Mouse (Mus musculus) CH12.LX (cell line): ENCODE results near the gene Creb5. TPM values are rescaled to one million over a fixed set of nuclear protein-coding genes. Genes with fewer than 3 reads are reported as not detected.

ENCODE experiments used
- DNase-seq: peaks from one replicate; pipeline ENCODE4 v3.0.0-alpha.2; 2013; ENCODE audit errors: extremely low read depth
- H3K27ac ChIP-seq: 2 replicates; pipeline ENCODE4 v1.5.1; 2012; ENCODE audit warnings: low read depth, mild to moderate bottlenecking, control low read depth, moderate library complexity; ENCODE audit not compliant: insufficient read depth
- H3K27me3 ChIP-seq: replicated peaks from 2 replicates; pipeline ENCODE3; 2012; ENCODE audit warnings: inconsistent platforms
- H3K36me3 ChIP-seq, 2 experiments: replicated peaks in 1 of 2; 2 replicates each; pipeline versions ENCODE3 to v1.6.1; 2012; ENCODE audit warnings: inconsistent platforms in 1 of 2, low read length in 1 of 2, mild to moderate bottlenecking in 1 of 2, mixed read lengths in 1 of 2, moderate library complexity in 1 of 2; ENCODE audit not compliant: control insufficient read depth in 1 of 2, insufficient read depth in 1 of 2
- H3K4me1 ChIP-seq, 2 experiments: 2 replicates each; pipeline ENCODE4 v1.6.1; 2012; ENCODE audit warnings: inconsistent platforms in 1 of 2, moderate library complexity in 1 of 2; ENCODE audit not compliant: insufficient read depth in 2 of 2, control insufficient read depth in 1 of 2
- H3K4me2 ChIP-seq: 2 replicates; pipeline ENCODE4 v1.6.1; 2012; ENCODE audit warnings: low read depth, mild to moderate bottlenecking, control low read depth; ENCODE audit not compliant: poor library complexity, insufficient read depth, severe bottlenecking
- H3K4me3 ChIP-seq, 3 experiments: fragments of 150-350 bp in 1 of 3; sonication (generic) in 1 of 3; replicated peaks in 1 of 3; 2 replicates each; pipeline versions ENCODE3 to v1.5.1; 2011 to 2012; ENCODE audit warnings: low read depth in 2 of 3, low read length in 2 of 3, mild to moderate bottlenecking in 2 of 3, moderate library complexity in 2 of 3, control low read depth in 1 of 3, improper control_type of control experiment in 1 of 3, inconsistent platforms in 1 of 3, mixed read lengths in 1 of 3; ENCODE audit not compliant: poor library complexity in 1 of 3
- H3K79me2 ChIP-seq: replicated peaks from 2 replicates; pipeline ENCODE4 v1.6.1; 2012; ENCODE audit warnings: mild to moderate bottlenecking, moderate library complexity; ENCODE audit not compliant: control insufficient read depth, poor library complexity, insufficient read depth, severe bottlenecking; ENCODE audit errors: extremely low read depth
- H3K9ac ChIP-seq: 2 replicates; pipeline ENCODE4 v1.6.1; 2012; ENCODE audit warnings: low read depth, mild to moderate bottlenecking, control low read depth, moderate library complexity; ENCODE audit not compliant: insufficient read depth
- H3K9me3 ChIP-seq: replicated peaks from 2 replicates; pipeline ENCODE3; 2012; ENCODE audit warnings: low read length, inconsistent platforms, mixed read lengths
- BHLHE40 ChIP-seq: IDR thresholded peaks from 2 replicates; pipeline ENCODE4 v1.6.1; 2011; ENCODE audit warnings: mild to moderate bottlenecking, low read depth, low read length, improper control_type of control experiment
- CHD2 ChIP-seq: IDR thresholded peaks from 2 replicates; pipeline ENCODE4 v1.6.1; 2011; ENCODE audit warnings: low read length, improper control_type of control experiment
- CTCF ChIP-seq, 2 experiments: IDR thresholded peaks in 1 of 2; conservative IDR thresholded peaks in 1 of 2; 2 replicates each; pipeline ENCODE4 v1.5.1; 2011 to 2012; ENCODE audit warnings: low read depth in 2 of 2, low read length in 2 of 2, improper control_type of control experiment in 1 of 2, inconsistent platforms in 1 of 2, mild to moderate bottlenecking in 1 of 2, moderate library complexity in 1 of 2
- ELF1 ChIP-seq: IDR thresholded peaks from 2 replicates; pipeline ENCODE4 v1.6.1; 2014; ENCODE audit warnings: low read depth, mild to moderate bottlenecking, inconsistent platforms, low read length, improper control_type of control experiment
- EP300 ChIP-seq: IDR thresholded peaks from 2 replicates; pipeline ENCODE4 v1.6.1; 2011; ENCODE audit warnings: low read length, improper control_type of control experiment
- ETS1 ChIP-seq: conservative IDR thresholded peaks from 2 replicates; pipeline ENCODE4 v1.6.1; 2012; ENCODE audit warnings: low read depth, mild to moderate bottlenecking, inconsistent platforms, low read length, improper control_type of control experiment, moderate library complexity
- GABPA ChIP-seq: IDR thresholded peaks from 2 replicates; pipeline ENCODE4 v1.6.1; 2012; ENCODE audit warnings: low read depth, low read length, improper control_type of control experiment, inconsistent platforms; ENCODE audit not compliant: insufficient replicate concordance
- HCFC1 ChIP-seq: IDR thresholded peaks from 2 replicates; pipeline ENCODE4 v1.6.1; 2012; ENCODE audit warnings: low read depth, mild to moderate bottlenecking, inconsistent platforms, low read length, improper control_type of control experiment
- JUN ChIP-seq: IDR thresholded peaks from 2 replicates; pipeline ENCODE4 v1.6.1; 2011; ENCODE audit warnings: low read depth, mild to moderate bottlenecking, low read length, improper control_type of control experiment, moderate library complexity; ENCODE audit not compliant: insufficient read depth
- JUND ChIP-seq: conservative IDR thresholded peaks from 2 replicates; pipeline ENCODE4 v1.6.1; 2011; ENCODE audit warnings: low read depth, low read length, improper control_type of control experiment
- KAT2A ChIP-seq: IDR thresholded peaks from 2 replicates; pipeline ENCODE4 v1.6.1; 2012; ENCODE audit warnings: low read length, improper control_type of control experiment, inconsistent platforms; ENCODE audit not compliant: insufficient replicate concordance
- MAFK ChIP-seq: IDR thresholded peaks from 2 replicates; pipeline ENCODE4 v1.6.1; 2011; ENCODE audit warnings: low read length, improper control_type of control experiment; ENCODE audit not compliant: insufficient replicate concordance
- MAX ChIP-seq: IDR thresholded peaks from 2 replicates; pipeline ENCODE4 v1.6.1; 2011; ENCODE audit warnings: low read length, improper control_type of control experiment
- MXI1 ChIP-seq: IDR thresholded peaks from 2 replicates; pipeline ENCODE4 v1.6.1; 2011; ENCODE audit warnings: mild to moderate bottlenecking, low read depth, low read length, improper control_type of control experiment
- NELFE ChIP-seq: IDR thresholded peaks from 2 replicates; pipeline ENCODE4 v1.6.1; 2011; ENCODE audit warnings: low read depth, low read length, improper control_type of control experiment
- NRF1 ChIP-seq: IDR thresholded peaks from 2 replicates; pipeline ENCODE4 v1.6.1; 2014; ENCODE audit warnings: low read depth, mild to moderate bottlenecking, inconsistent platforms, low read length, improper control_type of control experiment, moderate library complexity
- PAX5 ChIP-seq: IDR thresholded peaks from 2 replicates; pipeline ENCODE4 v1.6.1; 2012; ENCODE audit warnings: low read length, inconsistent platforms, mixed read lengths
- POLR2A ChIP-seq: IDR thresholded peaks from 2 replicates; pipeline ENCODE4 v1.6.1; 2011; ENCODE audit warnings: low read depth, mild to moderate bottlenecking, improper control_type of control experiment, low read length
- POLR2AphosphoS2 ChIP-seq: IDR thresholded peaks from 2 replicates; pipeline ENCODE4 v1.6.1; 2011; ENCODE audit warnings: low read depth, low read length, improper control_type of control experiment
- RAD21 ChIP-seq: IDR thresholded peaks from 2 replicates; pipeline ENCODE4 v1.6.1; 2011; ENCODE audit warnings: low read depth, mild to moderate bottlenecking, low read length, improper control_type of control experiment, moderate library complexity
- SIN3A ChIP-seq: IDR thresholded peaks from 2 replicates; pipeline ENCODE4 v1.6.1; 2012; ENCODE audit warnings: low read length, improper control_type of control experiment, inconsistent platforms
- UBTF ChIP-seq: IDR thresholded peaks from 2 replicates; pipeline ENCODE4 v1.6.1; 2012; ENCODE audit warnings: low read depth, mild to moderate bottlenecking, inconsistent platforms, low read length, improper control_type of control experiment, moderate library complexity
- USF2 ChIP-seq: conservative IDR thresholded peaks from 2 replicates; pipeline ENCODE4 v1.6.1; 2011; ENCODE audit warnings: low read depth, low read length, improper control_type of control experiment
- ZC3H11A ChIP-seq: IDR thresholded peaks from 2 replicates; pipeline ENCODE4 v1.6.1; 2012; ENCODE audit warnings: low read depth, mild to moderate bottlenecking, inconsistent platforms, low read length, improper control_type of control experiment
- ZKSCAN1 ChIP-seq: IDR thresholded peaks from 2 replicates; pipeline ENCODE4 v1.6.1; 2012; ENCODE audit warnings: low read depth, inconsistent platforms, low read length, improper control_type of control experiment, borderline replicate concordance
- ZMIZ1 ChIP-seq: IDR thresholded peaks from 2 replicates; pipeline ENCODE4 v1.6.1; 2012; ENCODE audit warnings: low read depth, mild to moderate bottlenecking, inconsistent platforms, low read length, improper control_type of control experiment
- ZNF384 ChIP-seq: IDR thresholded peaks from 2 replicates; pipeline ENCODE4 v1.6.1; 2012; ENCODE audit warnings: low read depth, low read length, improper control_type of control experiment, inconsistent platforms
- dilution Hi-C: fragments of 300-500 bp; cut with MboI; formaldehyde crosslinking; loops from 2 replicates; pipeline ENCODE4 v1.14.3; 2020; ENCODE audit warnings: low sequenced_read_pairs; ENCODE audit not compliant: extremely low pct_unique_long_range_greater_than_20kb, extremely low pct_ligation_motif_present
- in situ Hi-C: fragments of 300-500 bp; cut with MboI; formaldehyde crosslinking; loops from 3 replicates; pipeline ENCODE4 v1.14.3; 2019; ENCODE audit warnings: low sequenced_read_pairs, low pct_ligation_motif_present, low pct_unique_long_range_greater_than_20kb, mixed read lengths
- polyA plus RNA-seq: library from polyadenylated mRNA; unstranded; fragments of >175 nt; gene quantifications from 2 replicates; pipeline ENCODE4 v1.2.1, GENCODE M21; 2012; ENCODE audit warnings: low read depth; ENCODE audit not compliant: insufficient read length
- total RNA-seq, 2 experiments: library from RNA; depleted of rRNA; stranded (reverse); fragments of 300-350 nt in 1 of 2; fragments of >200 nt in 1 of 2; gene quantifications; 2 replicates each; pipeline ENCODE4 v1.2.3; 2012 to 2014

Gene Creb5
- total and polyA plus RNA-seq, 3 experiments, result 0.68 to 2.1 (median 0.86) TPM

GRCm38 (mm10) chr6:53704440-53704839 lies 417.4 kb downstream of the Creb5 start (continued):
- TF ChIP-seq ZKSCAN1 (no peak), JUN (peak; percentile 44; the same call in 1 of the 2 replicates), CTCF (conservative IDR thresholded peaks at IDR 0.05 in 1 of 2, IDR thresholded peaks at IDR 0.05 in 1 of 2; ENCODE audit: low read depth in 2 of 2, low read length in 2 of 2) (no peak), NRF1 (no peak), ELF1 (0 out of 2 replicates have a peak, but pooled peaks have one; percentile 13), UBTF (0 out of 2 replicates have a peak, but pooled peaks have one; percentile 32), EP300 (peak; percentile 77), ZC3H11A (no peak), NELFE (no peak), USF2 (no peak), CHD2 (no peak)

GRCm38 (mm10) chr6:53706604-53707330 lies 419.7 kb downstream of the Creb5 start:
- dilution Hi-C loops, result no loop called here
- TF ChIP-seq MAX (no peak), EP300 (peak; percentile 14; the same call in 1 of the 2 replicates), RAD21 (no peak), JUND (no peak), BHLHE40 (peak; percentile 71), ZMIZ1 (no peak), MAFK (0 out of 2 replicates have a peak, but pooled peaks have one; percentile 55), JUN (no peak), PAX5 (no peak), MXI1 (no peak), CTCF (conservative IDR thresholded peaks at IDR 0.05 in 1 of 2, IDR thresholded peaks at IDR 0.05 in 1 of 2; ENCODE audit: low read depth in 2 of 2, low read length in 2 of 2) (no peak), KAT2A (no peak), HCFC1 (no peak), POLR2A (no peak), SIN3A (no peak), ELF1 (no peak), CHD2 (no peak), ZKSCAN1 (no peak), GABPA (no peak), POLR2AphosphoS2 (no peak), ETS1 (peak; percentile 76), ZNF384 (no peak)
- DNase-seq, result peak; percentile 60
- Histone ChIP-seq H3K27ac (peak overlapping the region; percentile 9; the same call in 1 of the 2 replicates), H3K9me3 (no peaks in the 10 kb centered on the region), H3K4me2 (no peak overlapping the region; the same call in 1 of the 2 replicates), H3K9ac (no peak overlapping the region), H3K79me2 (no peaks in the 10 kb centered on the region), H3K4me1 (peaks cover 36 to 71% of the 10 kb centered on the region in 2 experiments), H3K36me3 (no peaks in the 10 kb centered on the region), H3K27me3 (no peaks in the 10 kb centered on the region), H3K4me3 (no peak overlapping the region)
- in situ Hi-C loops, result loop anchor here (25.0 kb wide), 1 partner anchor 419 kb away; the partner anchor contains the start of gene Creb5
